In the genomic region with DNA sequence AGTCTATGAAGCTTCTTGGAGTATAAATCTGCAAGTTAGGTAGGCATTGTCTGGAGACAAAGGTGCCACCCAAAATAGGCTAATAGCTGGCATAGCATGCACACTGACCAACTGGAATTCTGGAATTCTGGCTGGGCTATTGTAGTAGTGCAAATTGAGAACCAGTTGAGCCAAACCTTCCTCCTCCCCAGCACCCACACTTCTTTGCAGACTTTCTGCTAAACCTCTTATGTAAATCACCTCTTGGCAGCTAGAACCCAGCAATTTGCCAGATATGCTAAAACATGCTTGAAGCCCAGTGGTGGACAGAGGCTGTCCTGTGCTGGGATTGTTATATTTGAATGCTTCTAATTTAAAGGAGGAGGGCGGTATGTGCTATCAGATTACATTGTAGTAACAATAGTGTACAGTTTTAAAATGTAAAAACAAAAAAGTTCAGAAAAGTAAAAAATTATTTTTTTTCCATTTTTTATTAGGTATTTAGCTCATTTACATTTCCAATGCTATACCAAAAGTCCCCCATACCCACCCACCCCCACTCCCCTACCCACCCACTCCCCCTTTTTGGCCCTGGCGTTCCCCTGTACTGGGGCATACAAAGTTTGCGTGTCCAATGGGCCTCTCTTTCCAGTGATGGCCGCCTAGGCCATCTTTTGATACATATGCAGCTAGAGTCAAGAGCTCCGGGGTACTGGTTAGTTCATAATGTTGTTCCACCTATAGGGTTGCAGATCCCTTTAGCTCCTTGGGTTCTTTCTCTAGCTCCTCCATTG, we compare ENCODE assay signal across 7 mouse cellular contexts. TPM values are rescaled to one million over a fixed set of nuclear protein-coding genes. Genes with fewer than 3 reads are reported as not detected.
DNase-seq lines count a peak whose midpoint lies in the region; ATAC-seq and TF ChIP-seq lines count a peak whose summit lies in the region.
"Not testable (repeated sequence)": the region's sequence is repeated elsewhere in the genome, so short reads cannot be mapped to it uniquely, and the experiment has no call there.

No protein-coding gene starts in this region.

- not testable (repeated sequence) for H3K27me3 ChIP-seq in forebrain, embryonic 13.5 days; hindbrain, embryonic 14.5 days (ENCODE audit: control insufficient read depth, insufficient read depth, low read length); kidney, adult 2 months (replicated peaks; ENCODE audit: control insufficient read depth, insufficient read depth, low read length); liver, adult 2 months (ENCODE audit: control insufficient read depth, insufficient read depth, low read length); midbrain, embryonic 14.5 days (ENCODE audit: control insufficient read depth, insufficient read depth, low read length)

- H3K79me2 ChIP-seq in liver, adult 2 months (ENCODE audit: control insufficient read depth, insufficient read depth, low read length): not testable (repeated sequence)

- H3K4me1 ChIP-seq in forebrain, embryonic 13.5 days; hindbrain, embryonic 14.5 days (replicated peaks; ENCODE audit: control insufficient read depth, insufficient read depth, low read length); kidney, adult 2 months (ENCODE audit: control insufficient read depth, insufficient read depth, low read length); liver, adult 2 months (ENCODE audit: control insufficient read depth, insufficient read depth, low read length); midbrain, embryonic 14.5 days (ENCODE audit: control insufficient read depth, insufficient read depth, low read length): not testable (repeated sequence)

- TF ChIP-seq CTCF in kidney, adult 2 months (conservative IDR thresholded peaks at IDR 0.05; ENCODE audit: insufficient read depth, insufficient read length, low read depth, low read length); liver, adult 2 months (IDR thresholded peaks at IDR 0.05; ENCODE audit: low read depth, low read length): not testable (repeated sequence)

- peak; percentile 79 for ATAC-seq in forebrain, embryonic 13.5 days
- peak; percentile 27; the same call in 1 of the 2 replicates for ATAC-seq in hindbrain, embryonic 14.5 days (ENCODE audit: low FRiP score)
- ATAC-seq in midbrain, embryonic 14.5 days (ENCODE audit: low FRiP score, low TSS enrichment): not testable (repeated sequence)

- H3K9ac ChIP-seq in forebrain, embryonic 13.5 days; hindbrain, embryonic 14.5 days; liver, adult 2 months (ENCODE audit: low read depth, low read length); midbrain, embryonic 14.5 days (replicated peaks; ENCODE audit: low read length): not testable (repeated sequence)

- WGBS in forebrain, embryonic 13.5 days: 91% methylated on average over 1 of the region's 5 CpGs
- 97% methylated on average over 1 of the region's 5 CpGs for WGBS in hindbrain, embryonic 14.5 days
- 78% methylated on average over 1 of the region's 5 CpGs for WGBS in kidney, adult 2 months
- WGBS in liver, adult 2 months: 98% methylated on average over 1 of the region's 5 CpGs
- WGBS in midbrain, embryonic 14.5 days: 73% methylated on average over 1 of the region's 5 CpGs

- H3K4me2 ChIP-seq in forebrain, embryonic 13.5 days; hindbrain, embryonic 14.5 days (replicated peaks); midbrain, embryonic 14.5 days (ENCODE audit: low read length): not testable (repeated sequence)

- not testable (repeated sequence) for H3K9me3 ChIP-seq in forebrain, embryonic 13.5 days (replicated peaks); midbrain, embryonic 14.5 days (ENCODE audit: control insufficient read depth, low read length)
- H3K9me3 ChIP-seq in hindbrain, embryonic 14.5 days (ENCODE audit: control insufficient read depth, low read length): peaks cover 23% of the 10 kb centered on the region

- H3K27ac ChIP-seq in forebrain, embryonic 13.5 days; hindbrain, embryonic 14.5 days; kidney, adult 2 months (ENCODE audit: insufficient read depth, low read depth, low read length); liver, adult 2 months (replicated peaks; ENCODE audit: insufficient read depth, low read depth, low read length); midbrain, embryonic 14.5 days (replicated peaks; ENCODE audit: low read depth, low read length): not testable (repeated sequence)

- not testable (repeated sequence) for H3K36me3 ChIP-seq in forebrain, embryonic 13.5 days (ENCODE audit: poor library complexity, severe bottlenecking); hindbrain, embryonic 14.5 days (replicated peaks; ENCODE audit: control insufficient read depth, insufficient read depth); kidney, adult 2 months (ENCODE audit: control insufficient read depth, insufficient read depth, low read length); liver, adult 2 months (ENCODE audit: control insufficient read depth, insufficient read depth, low read length); midbrain, embryonic 14.5 days (ENCODE audit: control insufficient read depth, insufficient read depth, low read length)

- not testable (repeated sequence) for TF ChIP-seq POLR2A in kidney, adult 2 months (IDR thresholded peaks at IDR 0.05; ENCODE audit: low read depth, low read length); liver, adult 2 months (IDR thresholded peaks at IDR 0.05; ENCODE audit: extremely low read depth, insufficient read depth, low read length)

- peak; percentile 70 for DNase-seq in Muller cell, postnatal 12 days (ENCODE audit: inconsistent ontology term)
- DNase-seq in adrenal gland, postnatal 36 days: peak; percentile 16 to 27
- DNase-seq in hindbrain, embryonic 14.5 days (ENCODE audit: low spot score): peak; percentile 47
- peak; percentile 77 for DNase-seq in kidney, adult 2 months
- DNase-seq in liver, adult 2 months (ENCODE audit: extremely low read depth, low read depth, low spot score): peak; percentile 77
- peak; percentile 72 for DNase-seq in midbrain, embryonic 14.5 days

- H3K4me3 ChIP-seq in forebrain, embryonic 13.5 days; hindbrain, embryonic 14.5 days (replicated peaks; ENCODE audit: low read length); kidney, adult 2 months (ENCODE audit: insufficient read depth, low read depth, low read length); liver, adult 2 months (ENCODE audit: insufficient read depth, low read depth, low read length); midbrain, embryonic 14.5 days (replicated peaks; ENCODE audit: low read depth, low read length): not testable (repeated sequence)

RNA-seq across cellular contexts. Expression of gene Gsk3b, which starts 14.8 kb away (rescaled TPM):
- 10 to 100 TPM; 59.0 to 70.0 TPM for total RNA-seq in adrenal gland, postnatal 36 days (2021)
- 140 and 143 TPM in 2 replicates for polyA plus RNA-seq in forebrain, embryonic 13.5 days (2015; fragmentation: Nextera tagmentation; extraction: Ambion mirVana)
- 164 and 171 TPM in 2 replicates for polyA plus RNA-seq in hindbrain, embryonic 14.5 days (2014; fragmentation: Nextera tagmentation; extraction: Ambion mirVana)
- 10.1 and 12.0 TPM in 2 replicates for polyA plus RNA-seq in kidney, adult 2 months (2012; rRNA removed)
- 11.8 and 13.4 TPM in 2 replicates for total RNA-seq in liver, adult 2 months (2014; rRNA removed)
- 4.8 and 5.8 TPM in 2 replicates for polyA plus RNA-seq in liver, adult 2 months (2012; rRNA removed)
- polyA plus RNA-seq in midbrain, embryonic 14.5 days (2014; fragmentation: Nextera tagmentation; extraction: Ambion mirVana): 197 and 216 TPM in 2 replicates

Comparison
In these comparisons a context has a peak if more than half of its experiments do, and no peak if none do; other contexts are left out.
1. DNase-seq: peak in every context shown above with its lines; median percentile 77 in kidney, adult 2 months; 77 in liver, adult 2 months; 72 in midbrain, embryonic 14.5 days; 70 in Muller cell, postnatal 12 days; 47 in hindbrain, embryonic 14.5 days; 22 in adrenal gland, postnatal 36 days.
2. RNA of gene Gsk3b, which starts 14.8 kb away (polyA plus RNA-seq): 197 to 216 TPM in midbrain, embryonic 14.5 days, 164 to 171 TPM in hindbrain, embryonic 14.5 days and 140 to 143 TPM in forebrain, embryonic 13.5 days; 10.1 to 12.0 TPM in kidney, adult 2 months and 4.8 to 5.8 TPM in liver, adult 2 months; every median in the first group is over 10 times any median in the second.